Mouse (Mus musculus) brain, embryonic 18.5 days (tissue): ENCODE results near the gene Tbc1d23.
A peak's percentile ranks its signal among the peaks of the same experiment; 100 is the strongest.

Source experiments
- DNase-seq: peaks from one replicate; pipeline ENCODE4 v3.0.0-alpha.2; 2012; ENCODE audit warnings: low read depth, low spot score

Gene Tbc1d23

DNA sequence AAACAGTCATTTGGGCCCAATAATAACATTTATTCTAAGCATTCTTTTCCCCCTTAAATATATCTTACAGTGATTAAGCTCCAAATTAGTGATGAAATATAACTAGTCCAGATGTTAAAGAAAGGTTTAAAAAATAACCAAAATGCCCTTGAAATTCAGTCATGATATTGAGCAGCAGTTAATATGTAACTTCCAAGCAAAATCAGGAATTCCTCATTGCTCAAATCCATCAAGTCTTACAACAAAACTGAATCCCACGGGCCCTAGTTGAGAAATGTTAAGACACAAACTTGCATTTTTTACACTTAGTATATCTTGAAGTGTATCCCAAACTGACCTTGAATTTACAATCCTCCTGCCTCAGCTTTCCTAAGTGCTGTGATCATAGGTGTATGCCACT, 67.6 kb downstream of the Tbc1d23 start:
- DNase-seq: no peak

DNA sequence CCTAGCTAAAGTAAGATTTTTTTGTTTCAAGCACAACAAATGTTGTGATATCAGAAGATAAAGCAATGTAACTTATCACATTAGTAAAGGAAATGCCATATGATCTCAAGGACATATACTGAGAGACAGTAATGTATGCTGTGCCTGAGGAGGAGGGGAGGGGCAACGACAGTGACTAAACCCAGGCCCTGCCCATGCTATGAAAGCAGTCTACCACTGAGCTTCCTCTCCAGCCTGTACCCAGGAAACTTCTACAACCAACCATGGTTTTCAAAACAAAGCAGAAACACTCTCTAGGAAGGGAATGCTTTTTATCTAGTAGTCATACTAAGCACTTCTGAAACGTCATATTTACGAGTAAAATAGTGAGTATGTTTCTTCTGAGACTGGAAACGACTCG, 68.5 kb downstream of the Tbc1d23 start:
- no peak for DNase-seq

DNA sequence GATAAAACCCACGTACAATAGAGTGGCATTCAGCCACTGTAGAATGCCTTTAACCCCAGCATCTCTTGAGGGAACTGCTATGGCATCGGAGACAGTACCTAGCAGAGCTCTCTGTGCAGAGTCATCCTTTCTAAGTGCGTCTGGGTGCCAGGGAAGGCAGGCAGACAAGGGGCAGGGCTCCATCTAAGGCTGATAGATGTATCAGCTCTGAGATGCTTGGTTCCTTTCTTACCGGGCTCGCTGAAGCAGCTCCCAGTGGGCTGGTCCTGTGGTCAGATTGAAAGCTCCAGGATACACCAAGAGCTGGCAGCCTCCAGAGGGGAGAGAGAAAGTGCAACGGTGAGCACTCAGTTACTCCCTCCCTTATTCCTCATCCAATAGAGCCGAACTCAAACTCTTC, 71.5 kb downstream of the Tbc1d23 start:
- DNase-seq: no peak

GRCm38 (mm10) chr16:57157728-57158127, 73.6 kb downstream of the Tbc1d23 start:
- DNase-seq: no peak

DNA sequence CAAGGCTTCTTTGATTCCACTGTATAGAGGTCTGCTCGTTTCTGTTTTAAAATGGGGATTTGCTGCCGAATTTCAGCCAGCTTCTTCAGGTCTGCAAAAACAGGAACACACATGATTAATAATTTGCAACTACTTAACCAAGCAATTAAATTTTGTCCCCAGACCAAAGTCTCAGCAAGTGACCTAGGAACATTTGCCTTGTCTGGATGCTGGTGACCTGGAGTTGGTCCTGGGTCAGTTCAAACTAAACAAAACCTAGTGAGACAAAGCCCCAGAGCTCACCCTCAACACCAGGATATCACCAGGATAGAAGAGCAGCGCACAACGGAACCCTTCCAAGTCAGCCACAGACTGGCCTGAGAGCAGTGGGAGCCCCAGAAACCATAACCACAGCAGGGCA, 74.2 kb downstream of the Tbc1d23 start:
- no peak for DNase-seq

GRCm38 (mm10) chr16:57155899-57156298, 75.4 kb downstream of the Tbc1d23 start:
- DNase-seq: no peak

GRCm38 (mm10) chr16:57151437-57151836, 79.9 kb downstream of the Tbc1d23 start:
- no peak for DNase-seq

DNA sequence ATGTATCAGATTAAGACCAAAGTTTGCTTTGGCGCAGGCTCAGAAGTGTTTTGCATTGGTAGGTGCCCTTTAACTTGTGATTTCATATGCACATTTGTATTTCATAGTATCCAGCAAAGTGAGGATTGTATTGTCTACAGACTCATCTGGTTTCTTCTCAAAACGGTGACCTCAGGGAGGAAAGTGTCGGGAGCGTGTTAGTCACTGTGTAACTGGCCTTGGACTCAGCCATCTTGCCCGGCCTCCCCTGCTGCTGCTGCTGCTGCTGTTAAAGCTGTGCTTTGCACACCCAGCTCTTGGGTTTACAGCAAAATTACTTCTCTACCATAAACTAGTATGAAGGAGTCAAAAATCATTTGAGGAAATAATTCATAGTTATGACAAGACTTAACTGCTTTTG, 86.6 kb downstream of the Tbc1d23 start:
- no peak for DNase-seq

- DNase-seq: no peak
Measured at GRCm38 (mm10) chr16:57133611-57134010, 97.7 kb downstream of the Tbc1d23 start.

DNA sequence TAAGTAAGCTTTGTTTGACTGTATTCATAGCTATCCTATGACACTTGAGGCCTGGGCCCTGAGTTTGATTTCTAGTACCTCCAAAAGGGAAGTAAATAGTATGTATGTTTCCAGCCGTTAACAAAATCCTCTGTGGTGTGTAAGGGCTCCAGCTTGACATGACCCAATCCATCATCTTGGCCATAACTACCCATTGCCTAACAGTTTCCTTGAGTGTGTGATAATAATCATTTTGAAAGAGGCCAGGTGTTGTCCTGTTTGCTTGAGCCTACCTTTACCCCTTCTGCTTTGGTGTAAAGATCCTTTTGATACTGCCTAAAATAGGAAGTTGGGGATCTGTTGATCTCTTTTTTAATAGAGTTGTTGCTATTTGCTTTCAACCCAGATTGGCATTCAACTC, 99.0 kb downstream of the Tbc1d23 start:
- DNase-seq: no peak

- DNase-seq: no peak
Measured at GRCm38 (mm10) chr16:57131544-57131943, 99.8 kb downstream of the Tbc1d23 start.

DNA sequence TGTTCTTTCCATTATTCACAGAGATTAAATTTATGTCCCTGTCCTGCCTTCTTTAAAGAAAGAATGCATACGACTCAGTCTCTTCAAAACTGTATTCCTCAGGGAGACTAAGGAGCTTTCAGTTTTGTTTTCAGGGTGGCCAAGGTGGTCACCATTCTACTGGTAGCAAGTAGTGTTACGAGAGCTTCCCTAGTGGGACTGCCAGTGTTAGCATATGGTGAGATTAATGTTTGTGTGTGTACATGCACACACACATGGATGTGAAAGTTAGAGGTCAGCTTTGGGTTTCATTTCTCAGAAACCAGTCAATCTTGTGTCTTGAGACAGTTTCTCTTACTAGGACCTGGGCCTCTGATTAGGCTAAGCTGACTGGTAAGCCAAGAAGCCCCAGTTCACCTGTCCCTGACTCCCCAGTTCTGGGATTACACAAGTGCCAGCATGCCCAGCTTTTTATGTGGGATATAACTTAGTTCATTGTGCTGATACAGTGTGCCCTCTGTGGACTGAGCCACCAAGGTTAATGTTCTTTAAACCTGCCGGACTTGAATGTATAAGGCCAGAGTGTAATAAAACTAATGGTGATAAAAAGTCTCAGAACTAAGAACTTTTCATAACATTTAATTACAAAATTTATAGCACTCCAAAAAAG, 100.4 kb downstream of the Tbc1d23 start:
- DNase-seq: no peak

- DNase-seq: no peak
Measured at GRCm38 (mm10) chr16:57127825-57128224, 103.5 kb downstream of the Tbc1d23 start.

- DNase-seq: no peak
Measured at GRCm38 (mm10) chr16:57126268-57126667, 105.0 kb downstream of the Tbc1d23 start.

GRCm38 (mm10) chr16:57122682-57123445, 108.4 kb downstream of the Tbc1d23 start:
- DNase-seq: no peak

DNA sequence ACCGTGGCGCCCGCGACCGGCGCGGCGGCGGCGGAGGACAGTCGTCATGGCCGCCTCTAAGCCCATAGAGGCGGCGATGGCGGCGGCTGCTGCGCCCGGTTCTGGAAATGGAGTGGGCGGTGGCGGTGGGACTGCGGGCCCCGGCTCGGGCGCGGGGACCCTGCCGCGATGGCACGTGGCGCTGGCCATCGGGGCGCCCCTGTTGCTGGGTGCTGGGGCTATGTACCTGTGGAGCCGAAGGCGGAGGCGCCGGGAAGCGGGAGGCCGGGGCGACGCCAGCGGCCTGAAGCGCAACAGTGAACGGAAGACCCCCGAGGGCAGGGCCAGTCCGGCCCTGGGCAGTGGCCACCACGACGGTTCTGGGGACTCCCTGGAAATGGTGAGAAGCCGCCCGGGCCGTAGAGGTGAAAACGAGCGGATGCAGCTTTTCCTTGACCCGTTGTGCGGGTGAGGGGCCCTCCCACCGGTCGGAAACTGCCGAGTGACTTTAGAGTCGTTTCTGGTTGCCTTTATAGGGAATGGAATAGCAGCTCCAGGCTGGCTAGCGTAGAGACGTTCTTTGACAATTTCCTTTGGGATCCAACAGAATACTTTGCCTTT, 109.4 kb downstream of the Tbc1d23 start:
- no peak for DNase-seq

DNA sequence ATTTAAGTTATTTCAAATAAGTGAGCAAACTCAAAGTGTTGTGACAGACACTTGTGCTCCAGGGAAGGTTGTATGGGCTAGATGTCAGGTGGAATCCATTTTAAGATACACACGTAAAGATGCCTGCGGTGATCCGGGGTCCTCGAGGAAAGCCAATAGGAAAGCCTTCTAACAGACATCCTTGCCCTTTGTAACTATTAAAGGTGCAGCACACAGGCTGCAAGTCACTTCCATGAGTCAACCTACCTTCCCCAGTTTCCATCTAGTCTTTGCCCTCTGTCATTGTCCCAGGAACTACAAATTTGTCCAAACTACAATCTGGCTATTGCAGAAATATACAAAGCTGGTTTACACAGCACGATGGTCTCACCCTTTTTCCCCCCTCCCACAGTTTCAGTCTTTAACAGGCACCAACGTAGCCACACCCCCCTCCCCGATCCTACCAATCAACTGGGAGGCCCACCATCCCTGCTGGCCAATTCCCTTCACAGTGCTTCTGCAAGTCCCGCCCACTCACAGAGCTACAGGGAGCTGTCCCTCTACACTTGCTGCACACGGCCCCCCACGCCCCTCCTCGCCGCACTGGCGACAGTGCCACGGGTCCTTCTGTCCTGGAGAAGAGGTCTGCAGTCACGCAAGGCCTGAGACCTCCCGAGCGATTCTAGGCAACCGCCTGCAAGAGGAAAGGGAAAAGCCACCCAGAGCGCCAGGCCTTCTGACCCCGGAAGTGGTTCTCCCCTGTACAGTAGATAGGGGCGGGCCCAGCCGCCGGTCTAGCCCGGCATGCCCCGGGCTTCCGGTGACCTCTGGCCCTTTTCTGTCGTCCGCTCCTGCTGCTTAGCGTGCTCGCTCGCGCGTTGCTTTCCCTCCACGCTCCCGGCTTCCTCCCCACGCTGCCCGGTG, 110.1 kb downstream of the Tbc1d23 start, which contains the start of gene Tomm70a:
Gene Tomm70a, plus strand, starts transcription at position 791 of the 903 bp plus-strand sequence.
- peak; percentile 98 for DNase-seq
